Mouse (Mus musculus) hindbrain, embryonic 14.5 days (tissue): ENCODE results near the gene Tmem88b. TPM values are rescaled to one million over a fixed set of nuclear protein-coding genes. Genes with fewer than 3 reads are reported as not detected.

ENCODE experiments used
- ATAC-seq: fragments of 200-750 bp; cut with Nextera tagmentation; 2 replicates; pipeline ENCODE4 v1.8.0; 2017; ENCODE audit warnings: moderate number of reproducible peaks, mild to moderate bottlenecking, moderate TSS enrichment, moderate library complexity; ENCODE audit not compliant: low FRiP score
- DNase-seq: peaks from one replicate; pipeline ENCODE4 v3.0.0-alpha.2; 2015; ENCODE audit warnings: low spot score
- H3K27ac ChIP-seq: fragments of 300-500 bp; sonication (generic); 2 replicates; pipeline ENCODE4 v1.5.1; 2014; ENCODE audit warnings: mild to moderate bottlenecking, moderate library complexity
- H3K27me3 ChIP-seq: fragments of 300-500 bp; sonication (generic); 2 replicates; pipeline ENCODE4 v1.6.1; 2014; ENCODE audit warnings: mild to moderate bottlenecking, low read length, mixed read lengths; ENCODE audit not compliant: control insufficient read depth, insufficient read depth
- H3K36me3 ChIP-seq: fragments of 300-500 bp; sonication (generic); replicated peaks from 2 replicates; pipeline ENCODE4 v1.6.1; 2014; ENCODE audit not compliant: control insufficient read depth, insufficient read depth
- H3K4me1 ChIP-seq: fragments of 300-500 bp; sonication (generic); replicated peaks from 2 replicates; pipeline ENCODE4 v1.6.1; 2014; ENCODE audit warnings: antibody characterized with exemption, low read length, mixed read lengths; ENCODE audit not compliant: control insufficient read depth, insufficient read depth
- H3K4me2 ChIP-seq: fragments of 300-500 bp; sonication (generic); replicated peaks from 2 replicates; pipeline ENCODE4 v1.6.1; 2014; ENCODE audit warnings: mild to moderate bottlenecking, moderate library complexity
- H3K4me3 ChIP-seq: fragments of 300-500 bp; sonication (generic); replicated peaks from 2 replicates; pipeline ENCODE4 v1.5.1; 2014; ENCODE audit warnings: mild to moderate bottlenecking, low read length
- H3K9ac ChIP-seq: fragments of 300-500 bp; sonication (generic); 2 replicates; pipeline ENCODE4 v1.6.1; 2014
- H3K9me3 ChIP-seq: fragments of 300-500 bp; sonication (generic); 2 replicates; pipeline ENCODE4 v1.6.1; 2016; ENCODE audit warnings: low read length; ENCODE audit not compliant: control insufficient read depth
- WGBS: fragments of 180-500 bp; shearing (Covaris S2); extraction: QIAGEN DNeasy Blood & Tissue Kit; methylation state at CpG from one replicate; pipeline ENCODE4 v1.1.7; 2014; 5-methylcytosine and 5-hydroxymethylcytosine counted together
- microRNA-seq: library from miRNA; unstranded; fragments of <30 nt; microRNA quantifications from one replicate; pipeline ENCODE4, GENCODE M21; 2016
- polyA plus RNA-seq: library from polyadenylated mRNA; unstranded; fragments of >200 nt; fragmentation: Nextera tagmentation; extraction: Ambion mirVana; gene quantifications from 2 replicates; pipeline ENCODE4 v1.2.1, GENCODE M21; 2014

Tmem88b gene
- polyA plus RNA-seq, 1 experiment from 2014 or later, result 0.84 TPM

DNA sequence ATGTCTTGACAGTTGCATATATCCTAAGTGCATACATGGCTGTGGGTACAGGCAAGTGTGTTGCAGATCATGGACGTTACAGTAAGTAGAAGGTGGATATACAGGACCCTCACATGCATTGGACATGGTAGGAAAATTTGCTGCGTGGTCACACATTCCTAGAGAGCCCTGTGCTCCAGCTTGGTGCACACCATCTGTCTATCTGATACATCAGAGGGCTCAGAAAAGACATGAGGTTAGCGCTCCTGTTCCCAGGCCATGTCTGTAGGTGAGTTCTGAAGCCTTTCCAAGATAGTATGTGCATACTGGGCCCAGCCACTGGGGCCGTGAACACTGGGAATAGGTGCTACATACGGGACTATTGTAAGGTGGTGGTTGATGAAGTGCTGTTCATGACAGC, 49.3 kb downstream of the Tmem88b start:
- peak overlapping the region; percentile 78 for H3K4me3 ChIP-seq
- no peaks in the 10 kb centered on the region for H3K9me3 ChIP-seq
- no peak for ATAC-seq
- peaks cover 60% of the 10 kb centered on the region for H3K36me3 ChIP-seq
- H3K27me3 ChIP-seq, result no peaks in the 10 kb centered on the region
- H3K9ac ChIP-seq, result 0 out of 2 replicates have a peak overlapping the region, but pooled peaks have one; percentile 97
- no peak for DNase-seq
- H3K4me1 ChIP-seq, result peaks cover 24% of the 10 kb centered on the region
- no peak overlapping the region for H3K27ac ChIP-seq
- H3K4me2 ChIP-seq, result peak overlapping the region; percentile 89
- 90% methylated on average over 5 of the region's 5 CpGs for WGBS

DNA sequence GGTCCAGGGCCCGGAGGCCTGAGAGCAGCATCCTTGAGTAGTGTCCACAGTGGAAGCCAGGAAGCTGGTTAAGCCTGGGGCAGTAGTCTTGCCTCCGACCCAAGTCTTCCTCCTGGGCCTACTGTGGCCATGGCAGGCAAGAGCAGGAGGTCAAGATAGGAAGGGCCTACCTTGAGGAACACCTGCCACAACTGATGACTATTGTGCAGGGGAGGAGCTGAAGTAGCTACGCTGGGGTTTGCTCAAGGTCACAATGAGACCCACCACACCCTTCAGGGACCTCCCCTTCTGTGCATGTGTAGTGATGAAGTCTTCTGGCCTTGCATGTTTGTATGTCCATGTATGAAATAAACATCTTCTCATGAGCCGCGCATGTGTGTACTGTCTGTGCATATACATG, 49.9 kb downstream of the Tmem88b start:
- WGBS, result 74% methylated on average over 5 of the region's 5 CpGs
- H3K9ac ChIP-seq, result peak overlapping the region; percentile 97
- no peaks in the 10 kb centered on the region for H3K9me3 ChIP-seq
- ATAC-seq, result no peak
- peaks cover 54% of the 10 kb centered on the region for H3K36me3 ChIP-seq
- no peaks in the 10 kb centered on the region for H3K27me3 ChIP-seq
- H3K4me1 ChIP-seq, result peaks cover 24% of the 10 kb centered on the region
- peak overlapping the region; percentile 97 for H3K27ac ChIP-seq
- peak overlapping the region; percentile 89 for H3K4me2 ChIP-seq
- no peak for DNase-seq
- peak overlapping the region; percentile 78 for H3K4me3 ChIP-seq

DNA sequence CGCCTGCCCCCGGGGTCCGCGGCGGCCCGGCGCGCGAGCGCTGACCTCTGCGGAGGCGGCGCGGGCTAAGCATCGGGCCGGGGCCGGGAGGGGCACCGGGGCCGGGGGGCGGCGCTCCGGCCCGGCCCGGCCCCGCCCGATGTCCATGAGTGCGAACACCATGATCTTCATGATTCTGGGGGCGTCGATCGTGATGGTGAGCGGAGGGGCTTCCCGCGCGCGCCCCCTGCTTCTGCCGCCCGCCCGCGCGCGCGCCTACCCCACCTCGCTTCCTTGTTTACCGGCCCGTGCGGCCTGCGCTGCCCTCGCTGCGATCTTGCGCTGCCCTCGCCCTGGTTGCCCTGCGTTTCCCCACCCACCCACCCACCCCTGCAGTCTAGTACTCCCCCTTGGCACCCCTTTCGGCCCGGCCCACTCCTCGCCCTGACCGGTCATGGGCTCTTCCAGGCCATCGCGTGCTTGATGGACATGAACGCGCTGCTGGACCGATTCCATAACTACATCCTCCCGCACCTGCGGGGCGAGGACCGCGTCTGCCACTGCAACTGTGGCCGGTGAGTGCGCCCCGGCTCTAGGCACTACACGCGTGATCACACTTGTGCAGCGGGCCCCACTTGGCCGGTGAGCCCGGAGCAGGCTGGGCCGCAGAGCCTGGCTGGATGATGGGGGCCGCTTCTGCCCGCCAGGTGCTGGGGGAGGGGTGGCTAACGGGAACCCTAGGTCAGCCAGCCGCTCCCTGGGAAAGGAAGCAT, 50.5 kb downstream of the Tmem88b start:
- peak overlapping the region; percentile 89 for H3K4me2 ChIP-seq
- under 1% methylated on average over 74 of the region's 79 CpGs for WGBS
- H3K27ac ChIP-seq, result peak overlapping the region; percentile 97
- H3K4me3 ChIP-seq, result peak overlapping the region; percentile 78
- H3K4me1 ChIP-seq, result peaks cover 24% of the 10 kb centered on the region
- H3K9ac ChIP-seq, result peak overlapping the region; percentile 97
- peaks cover 53% of the 10 kb centered on the region for H3K36me3 ChIP-seq
- ATAC-seq (peak; percentile 71), DNase-seq (peak; percentile 55)
- no peaks in the 10 kb centered on the region for H3K9me3 ChIP-seq
- no peaks in the 10 kb centered on the region for H3K27me3 ChIP-seq

DNA sequence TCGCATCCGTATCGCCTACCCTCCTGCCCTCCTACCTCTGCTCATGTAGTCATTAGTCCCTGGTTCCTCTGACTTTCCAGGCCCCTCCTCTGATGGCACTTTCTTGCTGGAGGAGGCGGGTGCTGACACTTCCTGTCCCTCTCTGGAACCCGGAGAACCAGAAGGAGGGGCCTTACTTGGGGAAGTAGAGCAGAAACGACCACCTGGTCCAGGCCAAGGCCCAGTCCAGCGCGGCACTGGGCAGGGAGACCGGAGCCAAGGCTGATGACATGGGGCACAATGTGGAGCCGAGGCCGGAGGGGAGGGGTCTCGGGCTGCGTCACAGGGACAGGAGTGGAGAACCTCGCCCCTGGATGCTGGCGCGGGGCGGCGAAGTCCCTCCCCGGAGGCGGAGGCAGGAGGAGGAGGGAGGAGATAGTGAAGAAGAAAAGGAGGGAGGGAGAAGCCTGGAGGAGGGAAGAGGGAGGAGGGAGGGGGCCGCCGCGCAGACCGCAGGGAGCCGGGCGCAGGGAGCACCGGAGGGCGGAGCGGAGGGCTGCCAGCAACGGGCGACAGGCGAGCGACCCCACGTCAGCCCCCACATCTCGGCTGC, 51.2 kb downstream of the Tmem88b start, which contains the start of gene Tmem240:
TSS of gene Tmem240 (plus strand) at position 451 of the 592 bp plus-strand sequence.
- Histone ChIP-seq H3K4me2 (peak within 1 kb of the TSS; percentile 89), H3K9me3 (no peaks in the 10 kb centered on the region), H3K4me1 (peaks cover 24% of the 10 kb centered on the region), H3K4me3 (peak within 1 kb of the TSS; percentile 78), H3K27ac (peak within 1 kb of the TSS; percentile 97), H3K36me3 (peaks cover 46% of the 10 kb centered on the region), H3K9ac (peak within 1 kb of the TSS; percentile 97), H3K27me3 (no peaks in the 10 kb centered on the region)
- WGBS, result under 1% methylated on average over 33 of the region's 35 CpGs
- ATAC-seq, result peak; percentile 89
- DNase-seq, result peak; percentile 82

DNA sequence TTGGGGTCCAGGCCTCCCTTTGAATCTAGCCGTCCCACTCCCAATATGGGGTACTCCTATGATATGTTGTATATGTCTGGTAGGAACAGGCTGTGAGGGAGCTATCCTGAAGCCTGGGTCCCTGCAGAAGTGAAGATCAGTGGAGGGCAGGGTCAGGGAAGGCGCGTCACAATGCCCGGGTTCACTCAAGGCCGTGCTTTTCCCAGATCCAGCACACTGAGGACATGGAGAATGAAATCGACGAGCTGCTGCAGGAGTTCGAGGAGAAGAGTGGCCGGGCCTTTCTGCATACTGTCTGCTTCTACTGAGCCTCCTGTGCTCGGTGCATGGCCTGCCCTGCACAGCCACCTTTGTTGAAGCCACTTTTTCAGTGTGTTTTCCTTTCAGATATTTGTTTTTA, 52.4 kb downstream of the Tmem88b start:
- Histone ChIP-seq H3K4me2 (0 out of 2 replicates have a peak overlapping the region, but pooled peaks have one; percentile 89), H3K4me3 (no peak overlapping the region), H3K27me3 (no peaks in the 10 kb centered on the region), H3K4me1 (peaks cover 24% of the 10 kb centered on the region), H3K9me3 (no peaks in the 10 kb centered on the region), H3K9ac (no peak overlapping the region), H3K36me3 (peaks cover 48% of the 10 kb centered on the region), H3K27ac (peak overlapping the region; percentile 97; the same call in 1 of the 2 replicates)
- DNase-seq, result no peak
- ATAC-seq, result no peak
- 91% methylated on average over 10 of the region's 10 CpGs for WGBS

Small RNA genes within 50 kb of the gene (microRNA-seq; reads per million reads assigned to microRNA genes)
- gene Gm27743, result not detected

Other genes starting within 250 kb of the Tmem88b start
- gene Nadk, start 223.5 kb downstream of the Tmem88b start, polyA plus RNA-seq, result 82.9 and 92.1 TPM in 2 replicates
- 19.9 and 23.6 TPM in 2 replicates for gene Slc35e2, start 184.5 kb downstream of the Tmem88b start, polyA plus RNA-seq
- gene Cdk11b, start 161.0 kb downstream of the Tmem88b start, polyA plus RNA-seq, result 43.2 and 47.7 TPM in 2 replicates
- gene Gm10563, start 140.5 kb downstream of the Tmem88b start, polyA plus RNA-seq, result not detected in 2 replicates
- 2.7 and 2.9 TPM in 2 replicates for gene Mmp23, start 132.5 kb downstream of the Tmem88b start, polyA plus RNA-seq
- 44.9 and 46.1 TPM in 2 replicates for gene Mib2, start 116.7 kb downstream of the Tmem88b start, polyA plus RNA-seq
- 9.0 and 10.3 TPM in 2 replicates for gene Fndc10, start 91.5 kb downstream of the Tmem88b start, polyA plus RNA-seq
- gene Ssu72, start 81.1 kb downstream of the Tmem88b start, polyA plus RNA-seq, result 164 and 169 TPM in 2 replicates
- gene Tmem240, start 51.1 kb downstream of the Tmem88b start, polyA plus RNA-seq, result 8.8 and 9.3 TPM in 2 replicates
- 73.0 and 82.2 TPM in 2 replicates for gene Atad3a, start 24.8 kb downstream of the Tmem88b start, polyA plus RNA-seq
- gene Vwa1, start 11.2 kb downstream of the Tmem88b start, polyA plus RNA-seq, result 24.7 and 27.6 TPM in 2 replicates
- gene Ankrd65, start 4.6 kb upstream of the Tmem88b start, polyA plus RNA-seq, result not detected in 2 replicates
- gene Mrpl20, start 17.0 kb upstream of the Tmem88b start, polyA plus RNA-seq, result 265 and 267 TPM in 2 replicates
- 131 and 133 TPM in 2 replicates for gene Ccnl2, start 26.6 kb upstream of the Tmem88b start, polyA plus RNA-seq
- 114 and 126 TPM in 2 replicates for gene Aurkaip1, start 45.4 kb upstream of the Tmem88b start, polyA plus RNA-seq
- gene Mxra8, start 53.8 kb upstream of the Tmem88b start, polyA plus RNA-seq, result 24.5 and 25.8 TPM in 2 replicates
- 13.6 and 15.6 TPM in 2 replicates for gene Dvl1, start 61.5 kb upstream of the Tmem88b start, polyA plus RNA-seq
- gene Tas1r3, start 77.5 kb upstream of the Tmem88b start, polyA plus RNA-seq, result 0.40 and 0.41 TPM in 2 replicates
- gene Cptp, start 83.6 kb upstream of the Tmem88b start, polyA plus RNA-seq, result 33.5 TPM in 2 replicates
- 69.6 and 71.4 TPM in 2 replicates for gene Ints11, start 83.7 kb upstream of the Tmem88b start, polyA plus RNA-seq
- 51.8 and 53.8 TPM in 2 replicates for gene Pusl1, start 105.9 kb upstream of the Tmem88b start, polyA plus RNA-seq
- gene Acap3, start 105.9 kb upstream of the Tmem88b start, polyA plus RNA-seq, result 71.8 and 73.5 TPM in 2 replicates
- 120 and 125 TPM in 2 replicates for gene Ube2j2, start 158.0 kb upstream of the Tmem88b start, polyA plus RNA-seq
- 11.2 and 13.5 TPM in 2 replicates for gene C1qtnf12, start 176.4 kb upstream of the Tmem88b start, polyA plus RNA-seq
- 38.4 and 38.8 TPM in 2 replicates for gene B3galt6, start 206.8 kb upstream of the Tmem88b start, polyA plus RNA-seq
- gene Sdf4, start 207.0 kb upstream of the Tmem88b start, polyA plus RNA-seq, result 112 and 114 TPM in 2 replicates
- 0.79 TPM in 1 of 2 replicates, not detected in the other for gene Tnfrsf4, start 228.0 kb upstream of the Tmem88b start, polyA plus RNA-seq
- gene Tnfrsf18, start 240.3 kb upstream of the Tmem88b start, polyA plus RNA-seq, result 1.9 and 2.3 TPM in 2 replicates